Mouse (Mus musculus) kidney, adult 8-10 months (tissue): ENCODE measurements at regions not wholly inside any gene's neighbourhood (a gene's known extent, or its start where the extent isn't known, plus 50 kb on each side); places are given as distances from the start of the nearest gene placed in this dataset.

Source experiments
- DNase-seq, 2 experiments: peaks; one replicate each; pipeline ENCODE4 v3.0.0; 2022

DNA sequence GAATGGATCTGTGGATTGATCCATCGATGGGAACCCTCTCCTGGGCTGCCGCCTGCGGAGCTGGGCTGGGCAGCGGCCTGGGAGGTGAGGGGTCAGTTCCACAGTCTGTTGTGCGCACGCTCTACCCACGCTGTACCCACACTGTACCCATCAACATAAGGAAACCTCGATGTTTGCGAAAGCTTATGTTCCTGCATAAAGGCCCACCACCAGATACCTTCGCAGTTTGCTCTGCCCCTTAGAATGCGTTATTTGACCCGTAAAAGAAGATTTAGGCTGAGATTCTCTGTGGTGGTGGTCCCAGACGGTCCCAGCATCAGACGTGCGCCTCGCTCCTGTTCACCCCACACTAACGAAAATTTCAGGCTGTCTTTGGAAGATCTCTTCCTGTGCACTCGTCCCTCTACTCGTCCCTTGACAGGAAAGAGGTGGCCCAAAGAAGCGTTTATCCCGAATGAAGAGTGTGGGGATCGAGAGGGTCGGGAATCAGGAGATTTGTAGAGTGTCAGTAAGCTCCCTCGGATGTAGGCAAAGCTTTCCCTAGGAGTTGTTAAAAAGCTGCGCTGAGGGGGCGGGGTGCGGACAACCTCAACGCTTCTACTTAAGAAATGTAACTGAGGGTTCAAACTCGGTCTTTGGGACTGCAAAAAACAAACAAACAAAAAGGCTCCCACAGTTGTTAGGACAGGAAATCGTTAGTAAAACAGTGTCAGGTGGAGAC is 123.9 kb downstream of the Tmem161b start:
- DNase-seq: peak in 1 of 2 experiments; percentile 6

DNA sequence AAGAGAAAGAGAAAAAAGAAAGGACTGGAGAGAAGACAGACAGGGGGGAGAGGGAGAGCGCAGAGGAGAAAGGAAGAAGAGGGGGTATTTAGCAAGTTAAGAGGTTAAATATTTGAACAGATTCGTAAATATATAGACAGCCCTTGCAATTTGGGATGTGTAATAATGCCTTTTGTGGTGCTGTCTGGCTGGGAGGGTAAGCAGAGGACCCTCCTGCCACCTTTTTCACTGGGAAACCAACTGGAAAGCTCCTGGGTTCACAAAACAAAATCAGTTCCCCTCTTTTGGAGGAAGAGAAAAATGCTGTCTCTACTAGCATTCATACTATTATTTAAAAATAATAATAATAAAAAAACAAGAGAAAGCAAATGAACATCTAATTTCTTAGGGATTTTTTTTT is 124.5 kb downstream of the Tmem161b start:
- no peak for DNase-seq

DNA sequence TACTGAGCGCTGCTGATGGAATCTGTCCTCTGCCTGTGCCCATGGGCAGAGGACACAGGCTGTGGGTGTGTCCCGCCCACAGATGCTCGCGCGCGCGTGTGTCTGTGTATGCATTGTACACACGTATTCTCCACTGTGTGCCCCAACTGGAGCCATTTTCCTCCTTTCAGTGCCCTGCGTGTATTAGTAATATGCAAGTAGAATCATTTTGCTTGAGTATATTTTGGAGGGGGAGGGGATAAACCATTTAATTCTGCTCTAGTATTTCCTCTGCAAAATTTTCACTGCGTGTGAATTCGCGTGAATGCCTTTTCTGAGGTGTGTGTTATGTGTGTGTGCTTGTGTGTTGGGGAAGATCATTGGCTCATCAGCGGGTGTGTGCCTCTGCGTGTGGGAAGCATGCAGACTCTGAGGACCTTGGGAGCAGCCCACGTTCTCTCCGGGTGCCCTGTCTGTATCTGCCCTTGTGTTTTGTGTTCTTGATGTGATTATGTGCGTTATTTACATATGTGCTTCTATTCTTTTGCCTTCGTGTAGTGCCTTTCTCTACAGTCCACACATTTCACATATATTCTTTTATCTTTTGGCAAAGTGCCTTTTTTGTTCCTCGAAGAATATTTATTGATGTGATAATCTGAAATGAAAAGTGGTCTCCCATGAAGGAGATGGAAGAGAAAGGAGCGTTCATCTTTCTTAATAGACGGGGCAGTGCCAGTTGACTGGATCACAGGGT is 125.3 kb downstream of the Tmem161b start:
- DNase-seq: peak in 1 of 2 experiments; percentile 6

DNA sequence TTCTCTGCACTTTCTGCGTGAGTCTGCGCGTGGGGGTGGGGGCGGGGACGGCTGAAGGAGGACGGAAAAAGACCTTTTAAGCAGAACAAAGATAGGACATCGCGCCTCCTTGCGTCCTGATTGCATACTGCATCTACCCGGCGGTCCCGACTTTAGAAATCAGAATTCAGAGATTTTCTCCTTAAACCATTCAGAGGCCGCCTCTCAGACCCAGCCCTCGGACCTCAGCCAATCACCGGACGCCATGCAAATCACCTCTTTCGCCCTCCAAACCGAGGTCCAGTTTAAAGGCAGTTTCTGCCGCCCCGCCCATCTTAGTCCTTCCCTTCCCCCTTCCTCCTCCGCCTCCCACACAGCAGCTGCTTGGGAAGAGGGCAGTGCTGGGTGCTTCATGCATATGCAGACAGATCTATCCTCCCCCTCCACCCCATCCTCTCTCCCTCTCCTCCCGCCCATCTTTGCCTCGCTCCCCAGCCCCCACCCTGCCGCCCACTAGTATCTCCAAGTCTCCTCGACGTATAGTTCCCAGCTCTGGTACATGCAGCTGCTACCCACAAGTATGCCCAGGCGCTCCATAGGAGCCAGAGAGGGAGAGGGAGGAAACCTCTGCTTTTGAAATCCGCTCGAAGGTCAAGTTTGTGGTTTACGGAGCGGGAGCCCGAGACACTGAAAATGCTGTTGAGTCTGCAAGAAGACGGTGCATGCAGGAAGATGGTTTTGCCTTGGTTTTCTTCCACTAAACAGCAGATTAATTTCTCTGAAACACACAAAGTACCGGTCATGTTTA is 126.0 kb downstream of the Tmem161b start:
- DNase-seq: peak; percentile 92 to 94

DNA sequence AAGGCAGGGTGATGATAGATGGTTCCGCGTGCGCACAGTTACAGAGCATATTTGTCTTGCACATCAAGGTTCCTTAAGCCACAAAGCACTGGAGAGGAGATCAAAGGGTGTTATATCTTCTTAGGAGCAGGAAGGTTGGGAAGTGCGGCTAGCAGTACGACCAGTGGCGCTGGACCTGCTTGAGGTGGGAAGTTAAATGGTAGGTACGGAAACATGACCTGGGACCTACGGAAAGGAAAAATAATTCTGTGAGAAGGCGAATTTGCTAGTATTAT is 126.5 kb downstream of the Tmem161b start:
- no peak for DNase-seq

DNA sequence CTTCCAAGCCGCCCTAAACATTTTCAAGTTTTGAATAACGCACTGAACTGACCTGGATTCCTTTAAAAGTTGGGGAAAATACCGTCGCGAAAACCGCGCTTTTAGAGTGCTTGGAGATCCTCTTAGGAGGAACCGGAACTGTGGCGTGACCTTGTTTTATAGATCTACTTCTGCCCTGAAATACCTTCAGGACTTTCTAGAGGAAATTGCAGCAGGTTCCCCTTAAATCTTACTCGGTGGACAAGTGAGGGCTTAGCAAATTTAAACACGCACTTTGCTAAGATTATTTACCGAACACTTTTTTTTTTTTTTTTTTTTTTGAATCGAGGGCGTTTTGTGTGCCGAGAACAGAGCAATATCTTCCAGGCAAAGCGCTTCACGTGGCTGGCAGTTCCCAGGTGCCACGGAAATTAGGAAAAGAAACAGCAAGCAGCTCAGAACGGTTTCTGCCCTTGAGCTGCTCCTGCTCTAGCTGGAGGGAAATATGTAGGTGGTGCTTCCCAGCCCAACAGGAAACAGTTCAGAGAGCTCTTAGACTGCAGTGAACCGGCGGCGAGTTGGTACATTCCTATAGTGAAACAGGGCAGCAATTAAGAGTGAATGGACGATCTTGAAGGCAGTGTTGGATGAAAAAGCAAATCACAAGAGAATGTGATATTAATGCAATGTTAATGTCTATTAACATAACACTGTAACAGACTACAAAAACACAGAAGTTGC is 127.1 kb downstream of the Tmem161b start:
- DNase-seq: peak; percentile 8 to 17

DNA sequence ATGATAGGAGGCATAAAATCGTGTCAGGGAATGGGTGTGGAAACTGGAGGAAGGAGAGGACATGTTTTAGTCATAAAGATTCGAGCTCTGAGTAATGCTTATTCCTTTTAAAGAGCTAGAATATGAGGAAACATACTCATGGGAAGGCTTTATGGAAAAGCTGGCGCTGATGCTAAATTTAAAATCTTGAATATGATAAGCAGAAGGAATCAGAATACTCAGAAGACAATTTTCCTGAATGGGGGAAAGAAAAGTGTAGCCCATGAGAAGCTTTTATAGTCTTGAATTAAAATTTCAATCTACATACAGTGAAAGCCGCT is 127.6 kb downstream of the Tmem161b start:
- DNase-seq: no peak

DNA sequence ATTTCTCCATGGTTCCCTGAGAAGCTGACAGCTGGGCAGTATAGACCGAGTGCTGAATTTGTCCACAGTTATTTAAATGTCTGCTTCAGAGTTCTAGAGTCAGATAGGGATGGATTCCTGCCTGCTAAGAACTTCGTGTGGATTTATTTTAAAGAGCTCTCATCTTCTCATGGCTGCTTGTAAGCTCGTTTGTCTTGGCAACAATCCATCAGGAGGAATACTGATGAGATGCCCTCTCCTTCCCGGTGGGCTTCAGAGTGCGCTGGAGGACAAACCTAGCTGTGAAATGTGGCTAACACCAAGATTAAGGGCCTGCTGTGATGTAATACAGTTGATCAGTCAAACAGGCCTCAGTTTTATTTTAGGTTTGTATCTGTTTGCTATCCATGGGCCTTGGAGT is 128.7 kb downstream of the Tmem161b start:
- DNase-seq: no peak

DNA sequence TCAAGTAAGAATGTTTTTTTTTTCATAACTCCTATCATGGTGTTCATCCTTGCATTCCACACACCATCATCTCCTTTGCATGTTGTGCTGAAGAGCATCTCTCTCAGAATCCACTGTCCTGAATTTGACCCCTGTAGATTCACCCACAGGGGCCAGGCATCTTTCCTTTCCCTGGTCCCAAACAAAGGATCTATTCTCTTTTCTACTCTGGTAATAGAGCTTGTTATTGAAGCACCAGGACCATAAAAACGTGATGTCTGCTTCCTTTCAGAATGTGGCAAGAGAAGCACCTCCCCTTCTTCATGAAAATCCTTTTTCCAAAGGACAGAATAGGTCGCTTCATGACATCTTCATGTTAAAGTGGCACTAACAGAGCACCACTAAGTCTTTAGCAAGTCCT is 134.4 kb downstream of the Tmem161b start:
- no peak for DNase-seq

DNA sequence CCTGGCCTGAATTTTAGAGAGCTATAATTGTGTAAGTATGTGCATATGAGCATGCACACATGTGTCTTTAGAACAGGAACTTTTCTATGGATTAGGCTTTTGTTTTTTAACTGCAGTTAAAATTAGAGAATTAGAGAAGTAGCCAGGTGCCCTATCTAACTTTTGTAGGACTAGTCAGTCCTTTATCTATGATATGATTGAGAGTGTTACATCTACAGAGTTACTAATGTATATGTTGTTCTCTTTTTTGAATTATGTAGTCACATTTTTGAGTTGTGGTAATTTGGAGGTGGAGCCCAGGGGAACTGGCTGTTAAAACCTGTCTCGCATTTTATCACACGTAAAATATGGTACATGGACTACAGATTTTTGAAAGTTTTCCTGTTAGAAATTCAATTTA is 138.4 kb downstream of the Tmem161b start:
- no peak for DNase-seq

DNA sequence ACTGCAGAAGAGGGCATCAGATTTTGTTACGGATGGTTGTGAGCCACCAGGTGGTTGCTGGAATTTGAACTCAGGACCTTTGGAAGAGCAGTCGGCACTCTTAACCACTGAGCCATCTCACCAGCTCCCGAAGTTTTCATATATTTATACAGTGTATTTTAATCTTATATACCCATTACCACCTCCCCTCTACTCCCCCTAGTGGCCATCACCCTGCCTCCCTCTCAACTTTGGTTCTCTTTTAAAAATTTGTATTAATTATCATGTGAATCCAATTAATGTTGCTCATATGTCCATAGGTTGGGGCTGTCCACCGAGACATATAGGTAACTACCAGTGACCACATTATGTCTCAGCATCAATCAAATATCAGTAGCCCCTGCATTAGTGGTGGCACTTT is 142.0 kb downstream of the Tmem161b start:
- DNase-seq: no peak

DNA sequence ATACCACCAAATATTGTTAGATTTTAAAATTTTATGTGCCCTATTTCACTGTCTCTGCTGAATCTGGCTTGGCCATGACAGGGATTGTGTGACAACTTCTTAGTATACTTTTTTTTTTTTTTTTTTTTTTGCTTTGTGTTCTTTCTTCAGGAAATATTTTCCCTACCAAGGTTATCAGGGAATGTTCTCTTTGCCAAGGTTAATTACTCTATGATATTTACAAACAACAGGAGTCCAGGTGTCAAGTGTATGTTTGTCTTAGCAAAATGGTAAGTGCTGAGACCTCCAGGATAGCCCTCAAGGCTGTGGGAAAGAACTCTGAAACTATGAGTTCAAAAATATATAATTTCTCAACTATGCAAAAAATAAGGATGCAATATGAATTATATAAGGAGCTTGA is 143.4 kb downstream of the Tmem161b start:
- DNase-seq: no peak

DNA sequence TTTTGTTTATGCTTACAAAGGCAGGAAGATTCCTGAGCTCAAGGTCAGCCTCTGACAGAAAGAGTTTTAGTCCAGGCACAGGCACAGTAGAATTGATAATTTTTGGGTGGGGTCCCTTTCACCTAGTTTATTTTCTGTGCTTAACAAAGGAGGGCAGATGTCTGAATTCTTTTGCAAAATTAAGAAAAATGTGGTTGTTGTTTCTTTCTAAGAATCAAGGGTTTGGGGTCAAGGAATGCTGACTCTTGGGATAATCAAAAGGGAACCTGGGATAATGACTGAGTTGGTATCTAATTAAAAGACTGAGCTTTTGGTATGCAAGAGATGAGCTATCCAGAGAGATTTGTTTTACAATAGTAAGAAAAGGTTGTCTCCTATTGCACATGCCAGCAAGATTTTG is 143.9 kb downstream of the Tmem161b start:
- DNase-seq: no peak

DNA sequence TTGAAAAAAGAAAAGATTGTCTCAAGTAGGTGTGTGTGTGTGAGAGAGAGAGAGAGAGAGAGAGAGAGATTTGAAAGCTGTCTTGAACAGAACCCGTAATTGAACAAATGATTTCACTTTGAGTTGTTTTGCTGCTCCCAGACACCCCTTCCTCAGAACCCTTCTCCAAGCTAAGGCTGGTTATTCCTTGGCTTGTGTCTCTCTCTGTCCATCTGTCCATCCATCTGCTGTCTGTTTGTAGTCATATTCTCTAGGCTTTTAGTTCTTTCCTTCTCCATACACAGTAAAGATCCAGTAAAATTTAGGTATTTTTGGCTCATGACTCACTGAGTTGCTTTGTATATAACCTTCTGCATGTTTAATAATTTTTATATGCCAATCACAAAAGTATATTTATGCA is 144.7 kb downstream of the Tmem161b start:
- DNase-seq: no peak

DNA sequence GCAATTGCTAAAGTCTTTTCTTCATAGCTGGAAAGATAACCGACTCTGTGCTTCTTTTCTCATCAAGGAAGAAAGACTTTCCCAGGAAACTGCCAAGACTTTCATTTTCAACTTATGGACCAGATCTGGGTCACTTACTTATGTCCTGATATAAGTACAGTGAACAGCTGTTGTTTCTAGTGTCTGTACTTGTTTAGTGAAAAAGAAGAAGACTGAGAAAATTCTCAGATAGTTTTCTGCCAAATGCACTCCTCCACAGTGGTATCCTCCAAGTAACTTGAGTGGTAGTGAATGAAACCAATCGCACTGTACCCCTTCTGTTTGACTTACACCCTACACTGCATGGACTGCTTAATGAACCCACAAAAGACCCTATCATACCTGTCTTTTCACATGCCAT is 146.1 kb downstream of the Tmem161b start:
- DNase-seq: no peak

DNA sequence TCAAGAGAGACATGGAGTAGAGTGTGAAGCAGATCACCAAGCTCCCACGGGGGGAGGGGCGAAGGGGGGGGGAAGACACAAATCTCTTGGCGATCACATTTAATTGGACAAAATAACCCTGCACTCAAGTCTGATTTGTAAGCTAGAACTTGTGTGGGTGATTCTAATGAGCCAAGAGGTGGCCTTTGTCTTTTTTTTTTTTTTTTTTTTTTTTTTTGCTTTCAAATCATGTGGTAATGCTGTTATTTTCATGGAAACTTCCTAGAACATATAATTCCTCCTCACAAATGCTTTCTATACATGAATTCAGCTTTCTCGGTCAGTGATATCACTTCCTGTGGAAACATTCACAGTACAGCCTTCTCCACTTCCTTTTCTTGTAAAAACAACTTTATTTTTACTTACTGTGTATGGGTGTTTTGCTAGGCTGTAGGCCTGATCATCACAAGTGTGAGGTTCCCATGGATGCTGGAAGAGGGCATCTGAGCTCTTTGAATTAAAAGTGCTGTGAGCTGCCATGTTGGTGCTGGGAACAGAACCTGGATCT is 152.7 kb downstream of the Tmem161b start:
- no peak for DNase-seq

DNA sequence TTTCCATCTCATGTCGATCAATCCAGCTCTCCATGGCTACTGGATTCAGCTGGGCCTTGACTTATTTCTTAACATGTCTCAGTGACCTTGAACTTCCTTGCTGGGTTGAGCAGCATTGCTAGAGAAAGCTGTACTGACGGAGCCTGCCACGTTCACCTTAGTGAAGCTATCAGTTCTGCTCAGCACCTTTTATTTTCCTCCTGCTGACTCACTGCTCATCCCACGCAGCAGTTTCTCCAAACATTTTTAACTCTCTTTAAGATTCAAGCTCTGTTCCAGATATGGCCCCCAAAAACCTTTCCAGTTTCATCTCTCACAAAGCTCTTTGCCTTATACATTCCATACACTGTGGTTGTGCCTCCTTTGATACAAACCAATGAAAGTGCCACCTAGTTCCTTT is 153.8 kb downstream of the Tmem161b start:
- DNase-seq: no peak

DNA sequence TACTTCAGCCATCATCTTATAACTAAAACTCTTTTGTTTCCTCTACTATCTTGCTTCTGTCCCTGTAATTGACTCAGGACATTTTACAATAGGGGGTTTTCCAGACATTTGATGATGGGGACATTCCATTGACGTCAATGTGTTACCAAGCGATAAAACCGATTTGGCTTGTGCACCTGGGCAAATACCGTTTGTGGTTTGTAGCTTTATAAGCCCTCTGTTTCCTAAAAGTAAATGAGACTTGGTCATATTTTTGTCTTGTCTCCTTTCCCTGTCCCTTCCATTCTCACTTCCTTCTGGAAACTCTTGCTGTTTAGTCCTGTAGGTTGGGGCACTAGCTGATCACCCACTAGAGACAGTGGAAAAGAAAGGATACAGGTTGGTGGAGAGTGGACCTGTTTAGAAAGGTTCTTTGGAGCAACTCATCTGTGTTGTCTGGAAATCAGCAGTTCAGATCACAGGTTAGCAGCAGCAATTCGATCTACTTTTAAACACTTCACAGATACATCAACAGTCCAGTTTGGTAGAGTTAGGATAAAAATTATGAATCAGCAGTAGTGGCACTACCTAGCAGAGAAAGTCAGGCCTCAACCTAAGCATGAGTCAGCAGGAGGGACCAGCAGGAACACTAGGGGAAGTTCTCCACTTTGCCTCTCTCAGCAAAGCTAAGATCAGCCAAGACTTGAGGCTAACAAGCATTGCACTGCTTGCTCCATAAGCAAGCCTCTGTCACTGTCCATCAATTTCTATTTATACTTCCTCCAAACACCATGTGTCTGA is 156.6 kb downstream of the Tmem161b start:
- no peak for DNase-seq

DNA sequence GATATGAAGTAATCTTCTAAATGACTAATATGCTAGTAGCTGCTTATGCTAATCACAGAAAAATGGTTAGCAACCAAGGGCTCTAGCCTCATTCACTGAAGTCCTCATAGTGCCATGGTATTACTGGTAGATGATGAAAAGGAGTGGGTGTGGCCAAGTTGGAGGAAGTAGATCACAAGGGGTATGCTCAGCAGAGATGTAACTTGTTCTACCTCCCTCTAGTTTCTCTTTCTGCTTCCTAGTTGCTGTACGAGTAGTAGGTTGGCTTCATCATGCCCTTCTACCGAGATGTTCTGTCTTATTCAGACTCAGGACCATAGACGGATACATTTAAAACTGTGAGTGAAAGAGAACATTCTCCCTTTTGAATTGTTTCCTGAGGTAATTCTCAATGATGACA is 169.5 kb downstream of the Tmem161b start:
- DNase-seq: no peak

DNA sequence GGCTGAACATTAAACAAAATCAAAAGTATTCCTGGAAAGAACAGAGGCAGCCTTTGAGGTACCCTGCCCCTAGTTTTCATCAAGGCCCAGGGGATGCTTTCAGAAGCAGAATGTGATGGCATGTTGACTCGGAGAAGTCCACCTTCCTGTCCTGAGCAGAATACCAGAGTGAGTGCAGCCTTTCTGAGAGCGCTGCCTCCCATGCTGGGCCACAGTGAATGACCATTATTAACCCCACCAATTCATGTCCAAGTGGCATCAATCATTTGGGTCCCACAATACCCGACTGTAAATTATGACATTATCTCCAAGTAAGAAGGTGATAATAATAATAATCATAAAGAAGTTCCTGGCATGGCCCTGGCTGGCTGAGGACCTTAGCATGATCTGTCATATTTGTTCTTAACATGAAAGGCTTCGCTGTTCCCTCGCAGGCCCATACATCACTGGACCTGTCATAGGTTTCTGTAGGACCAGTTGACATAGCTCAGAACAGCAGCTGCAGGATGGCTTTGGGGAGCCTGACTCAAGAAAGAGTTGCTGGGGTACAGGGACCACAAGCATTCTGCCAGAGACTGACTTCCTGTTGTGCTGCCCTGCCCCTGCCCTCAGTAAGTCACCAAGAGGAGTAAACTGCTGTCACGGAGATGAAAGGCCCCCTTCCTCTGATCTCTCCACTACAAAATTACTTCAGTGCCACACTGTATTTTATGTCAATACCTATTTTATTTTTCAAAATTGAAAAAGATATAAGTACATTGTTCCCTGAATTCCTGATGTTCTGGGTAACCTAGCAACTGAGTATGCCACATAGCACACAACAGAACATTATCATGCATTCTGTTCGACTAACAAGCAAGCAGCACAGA is 176.6 kb downstream of the Tmem161b start:
- DNase-seq: no peak
